Mouse (Mus musculus) CH12.LX (cell line): ENCODE results near the gene Tmem52.

Experiments
- CHD1 ChIP-seq: IDR thresholded peaks from 2 replicates; pipeline ENCODE4 v1.6.1; 2012; ENCODE audit warnings: low read depth, low read length, improper control_type of control experiment, inconsistent platforms
- CHD2 ChIP-seq: IDR thresholded peaks from 2 replicates; pipeline ENCODE4 v1.6.1; 2011; ENCODE audit warnings: low read length, improper control_type of control experiment
- CTCF ChIP-seq, 2 experiments: IDR thresholded peaks in 1 of 2; conservative IDR thresholded peaks in 1 of 2; 2 replicates each; pipeline ENCODE4 v1.5.1; 2011 to 2012; ENCODE audit warnings: low read depth in 2 of 2, low read length in 2 of 2, improper control_type of control experiment in 1 of 2, inconsistent platforms in 1 of 2, mild to moderate bottlenecking in 1 of 2, moderate library complexity in 1 of 2
- ELF1 ChIP-seq: IDR thresholded peaks from 2 replicates; pipeline ENCODE4 v1.6.1; 2014; ENCODE audit warnings: low read depth, mild to moderate bottlenecking, inconsistent platforms, low read length, improper control_type of control experiment
- EP300 ChIP-seq: IDR thresholded peaks from 2 replicates; pipeline ENCODE4 v1.6.1; 2011; ENCODE audit warnings: low read length, improper control_type of control experiment
- ETS1 ChIP-seq: conservative IDR thresholded peaks from 2 replicates; pipeline ENCODE4 v1.6.1; 2012; ENCODE audit warnings: low read depth, mild to moderate bottlenecking, inconsistent platforms, low read length, improper control_type of control experiment, moderate library complexity
- IRF4 ChIP-seq: IDR thresholded peaks from 2 replicates; pipeline ENCODE4 v1.6.1; 2014; ENCODE audit warnings: low read depth, mild to moderate bottlenecking, inconsistent platforms, low read length, improper control_type of control experiment
- JUND ChIP-seq: conservative IDR thresholded peaks from 2 replicates; pipeline ENCODE4 v1.6.1; 2011; ENCODE audit warnings: low read depth, low read length, improper control_type of control experiment
- POLR2A ChIP-seq: IDR thresholded peaks from 2 replicates; pipeline ENCODE4 v1.6.1; 2011; ENCODE audit warnings: low read depth, mild to moderate bottlenecking, improper control_type of control experiment, low read length
- RAD21 ChIP-seq: IDR thresholded peaks from 2 replicates; pipeline ENCODE4 v1.6.1; 2011; ENCODE audit warnings: low read depth, mild to moderate bottlenecking, low read length, improper control_type of control experiment, moderate library complexity

DNA sequence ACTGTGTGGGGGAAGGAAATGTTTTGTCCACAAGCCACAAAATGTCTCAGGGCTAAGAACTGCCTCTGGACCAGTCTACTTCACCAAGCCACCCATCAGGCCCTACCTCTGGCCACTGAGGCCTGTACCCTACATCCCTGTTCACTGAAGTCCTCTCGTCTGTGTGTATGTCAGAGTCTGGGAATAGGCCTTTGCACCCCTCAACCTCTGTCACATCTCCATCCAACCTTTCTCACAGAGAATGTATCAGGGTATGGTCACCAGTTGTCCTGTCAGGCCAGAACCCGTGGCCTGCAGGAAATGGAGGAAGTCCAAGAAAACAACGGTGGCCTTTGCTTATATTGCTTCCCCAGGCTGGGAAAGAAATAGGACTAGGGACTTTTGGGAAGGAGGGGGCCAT, 16.6 kb downstream of the Tmem52 start:
- TF ChIP-seq RAD21 (no peak), CTCF (conservative IDR thresholded peaks at IDR 0.05 in 1 of 2, IDR thresholded peaks at IDR 0.05 in 1 of 2; ENCODE audit: low read depth in 2 of 2, low read length in 2 of 2) (no peak), CHD1 (no peak), POLR2A (no peak), ELF1 (no peak), EP300 (no peak), ETS1 (no peak), IRF4 (no peak), JUND (no peak), CHD2 (no peak)
